Mouse (Mus musculus): ENCODE data around the gene Ttc21a. TPM values are rescaled to one million over a fixed set of nuclear protein-coding genes. Genes with fewer than 3 reads are reported as not detected.

Ttc21a gene
- total RNA-seq, 2 experiments from 2014 or later: 0.49 to 0.92 TPM

- Histone ChIP-seq H3K4me3 (no peak overlapping the region), H3K27ac (no peak overlapping the region)
- peak; percentile 68 for TF ChIP-seq CTCF (conservative IDR thresholded peaks at IDR 0.05)
- no peak for DNase-seq (ENCODE audit: low spot score in 2 of 2)
Observed at GRCm38 (mm10) chr9:119913087-119913838, 24.1 kb upstream of the Ttc21a start.

- no peak overlapping the region for H3K4me3 ChIP-seq
- TF ChIP-seq CTCF (conservative IDR thresholded peaks at IDR 0.05): no peak
- no peak overlapping the region for H3K27ac ChIP-seq
- no peak for DNase-seq (ENCODE audit: low spot score in 2 of 2)
Observed at GRCm38 (mm10) chr9:119919858-119920257, 17.5 kb upstream of the Ttc21a start.

GRCm38 (mm10) chr9:119923462-119923861 is 13.9 kb upstream of the Ttc21a start:
- Histone ChIP-seq H3K27ac (no peak overlapping the region), H3K4me3 (no peak overlapping the region)
- DNase-seq (ENCODE audit: low spot score in 2 of 2): no peak
- TF ChIP-seq CTCF (conservative IDR thresholded peaks at IDR 0.05): no peak

- DNase-seq (ENCODE audit: low spot score in 2 of 2): no peak
- Histone ChIP-seq H3K27ac (no peak overlapping the region), H3K4me3 (no peak overlapping the region)
- no peak for TF ChIP-seq CTCF (conservative IDR thresholded peaks at IDR 0.05)
Observed at GRCm38 (mm10) chr9:119925120-119925657, 12.2 kb upstream of the Ttc21a start.

- H3K27ac ChIP-seq: no peak overlapping the region; the same call in 1 of the 2 replicates
- no peak overlapping the region for H3K4me3 ChIP-seq
- no peak for TF ChIP-seq CTCF (conservative IDR thresholded peaks at IDR 0.05)
- DNase-seq (ENCODE audit: low spot score in 2 of 2): no peak
Observed at GRCm38 (mm10) chr9:119925729-119926128, 11.7 kb upstream of the Ttc21a start.

GRCm38 (mm10) chr9:119926497-119926896 is 10.9 kb upstream of the Ttc21a start:
- TF ChIP-seq CTCF (conservative IDR thresholded peaks at IDR 0.05): no peak
- Histone ChIP-seq H3K4me3 (no peak overlapping the region), H3K27ac (peak overlapping the region; percentile 36; the same call in 1 of the 2 replicates)
- no peak for DNase-seq (ENCODE audit: low spot score in 2 of 2)

- Histone ChIP-seq H3K4me3 (no peak overlapping the region), H3K27ac (no peak overlapping the region)
- no peak for TF ChIP-seq CTCF (conservative IDR thresholded peaks at IDR 0.05)
- DNase-seq (ENCODE audit: low spot score in 2 of 2): no peak
Observed at GRCm38 (mm10) chr9:119932358-119932757, 5.0 kb upstream of the Ttc21a start.

- no peak overlapping the region for H3K27ac ChIP-seq
- H3K4me3 ChIP-seq: no peak overlapping the region
- DNase-seq (ENCODE audit: low spot score in 2 of 2): no peak
- TF ChIP-seq CTCF (conservative IDR thresholded peaks at IDR 0.05): no peak
Observed at GRCm38 (mm10) chr9:119933675-119934074, 3.7 kb upstream of the Ttc21a start.

DNA sequence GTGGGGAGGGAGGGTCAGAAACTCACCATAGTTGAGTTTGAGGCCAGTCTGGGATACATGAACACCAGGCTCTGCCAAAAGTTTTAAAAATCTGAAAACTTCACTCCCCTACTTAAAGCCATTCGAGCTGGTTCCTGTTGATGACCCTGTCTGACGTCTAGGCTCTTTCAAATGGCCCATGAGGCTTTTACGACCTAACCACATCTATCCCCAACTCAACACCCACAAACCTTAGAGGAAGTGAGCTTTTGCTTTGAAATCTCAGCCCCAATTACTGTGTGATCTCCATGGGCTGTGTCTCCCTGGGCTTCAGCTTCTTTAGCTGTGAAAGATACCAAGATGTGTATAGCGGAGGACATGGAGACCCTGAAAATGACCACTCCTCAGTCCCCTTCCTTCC is 1.1 kb downstream of the Ttc21a start:
- DNase-seq (ENCODE audit: low spot score in 2 of 2): no peak
- no peak overlapping the region for H3K4me3 ChIP-seq
- H3K27ac ChIP-seq: no peak overlapping the region
- no peak for TF ChIP-seq CTCF (conservative IDR thresholded peaks at IDR 0.05)

- Histone ChIP-seq H3K4me3 (no peak overlapping the region), H3K27ac (no peak overlapping the region)
- no peak for TF ChIP-seq CTCF (conservative IDR thresholded peaks at IDR 0.05)
- DNase-seq (ENCODE audit: low spot score in 2 of 2): no peak
Observed at GRCm38 (mm10) chr9:119939646-119940045, 2.2 kb downstream of the Ttc21a start.

DNA sequence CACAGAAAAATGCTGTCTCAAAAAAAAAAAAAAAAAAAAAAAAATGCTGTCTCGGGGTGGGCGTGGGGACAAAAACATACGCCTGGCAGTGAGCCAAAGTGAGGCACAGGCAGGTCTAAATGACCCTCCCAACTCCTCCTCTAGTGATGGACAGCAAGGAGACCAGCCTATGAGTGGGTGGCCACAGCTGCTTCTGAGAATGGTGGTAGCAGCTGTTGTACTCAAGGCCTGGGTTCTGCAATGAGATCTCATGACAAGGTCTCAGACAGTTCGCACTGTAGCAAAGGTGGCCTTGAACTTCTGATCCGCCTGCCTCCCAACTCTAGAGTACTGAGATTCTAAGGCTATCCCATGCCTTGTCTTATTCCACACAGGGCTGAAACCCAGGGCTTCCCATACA is 4.0 kb downstream of the Ttc21a start:
- Histone ChIP-seq H3K27ac (no peak overlapping the region), H3K4me3 (no peak overlapping the region)
- TF ChIP-seq CTCF (conservative IDR thresholded peaks at IDR 0.05): no peak
- DNase-seq (ENCODE audit: low spot score in 2 of 2): no peak

GRCm38 (mm10) chr9:119941861-119942260 is 4.5 kb downstream of the Ttc21a start:
- no peak for DNase-seq (ENCODE audit: low spot score in 2 of 2)
- Histone ChIP-seq H3K27ac (no peak overlapping the region), H3K4me3 (no peak overlapping the region)
- TF ChIP-seq CTCF (conservative IDR thresholded peaks at IDR 0.05): no peak

- no peak overlapping the region for H3K27ac ChIP-seq
- no peak for TF ChIP-seq CTCF (conservative IDR thresholded peaks at IDR 0.05)
- H3K4me3 ChIP-seq: no peak overlapping the region
- DNase-seq (ENCODE audit: low spot score in 2 of 2): no peak
Observed at GRCm38 (mm10) chr9:119943326-119943725, 5.9 kb downstream of the Ttc21a start.

All from layer of hippocampus, adult 2 months (tissue).